Mouse (Mus musculus) kidney, adult 9 months (tissue): ENCODE results near the gene Ebp.
A peak's percentile ranks its signal among the peaks of the same experiment; 100 is the strongest.

Source experiments
- DNase-seq: peaks from one replicate; pipeline ENCODE4 v3.0.0; 2022

The Ebp gene

DNA sequence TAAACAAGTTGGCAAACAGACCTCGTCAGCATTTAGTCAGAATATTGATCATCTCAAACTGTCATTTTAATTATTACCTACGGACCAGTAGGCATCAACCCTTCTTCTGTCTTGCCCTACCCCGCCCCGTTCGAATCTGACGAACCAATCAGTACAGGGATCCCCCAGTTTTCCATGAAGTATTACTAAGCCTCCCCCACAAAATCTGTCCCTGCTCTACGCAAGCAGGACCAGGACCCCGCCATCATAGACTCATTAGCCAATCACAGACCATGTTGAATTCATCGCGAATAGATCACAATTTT is at the start of gene Ebp:
Ebp (minus strand) TSS at position 94 of the 305 bp plus-strand sequence.
- DNase-seq = peak; percentile 20

DNA sequence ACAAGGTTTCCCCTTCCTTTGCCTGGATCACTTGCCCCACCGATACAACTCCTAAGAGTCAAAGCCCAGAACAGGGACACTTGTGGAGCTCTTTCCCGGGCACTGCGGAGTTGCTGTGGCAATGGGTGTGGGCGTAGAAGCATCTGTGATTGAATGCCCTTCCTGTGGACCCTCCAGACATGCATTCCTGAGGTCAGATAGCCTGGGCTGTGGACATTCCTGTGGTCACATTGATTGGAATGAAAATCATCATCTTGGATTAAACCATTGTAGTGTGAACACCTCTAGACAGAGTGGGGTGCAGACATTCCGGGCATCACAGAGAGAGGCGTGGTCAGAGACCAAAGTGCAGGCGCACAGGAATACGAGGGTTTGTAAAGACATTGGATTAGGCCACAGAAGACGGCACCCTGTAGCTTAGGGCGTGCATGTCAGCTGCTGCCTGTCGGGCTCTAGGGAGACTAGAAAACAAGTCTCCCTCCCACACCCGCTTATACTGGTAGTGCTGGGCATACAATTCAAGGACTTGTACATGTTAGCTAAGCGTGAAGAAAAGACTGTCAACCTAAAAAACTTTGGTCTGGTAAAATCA is 45.6 kb upstream of the Ebp start:
- DNase-seq = no peak

DNA sequence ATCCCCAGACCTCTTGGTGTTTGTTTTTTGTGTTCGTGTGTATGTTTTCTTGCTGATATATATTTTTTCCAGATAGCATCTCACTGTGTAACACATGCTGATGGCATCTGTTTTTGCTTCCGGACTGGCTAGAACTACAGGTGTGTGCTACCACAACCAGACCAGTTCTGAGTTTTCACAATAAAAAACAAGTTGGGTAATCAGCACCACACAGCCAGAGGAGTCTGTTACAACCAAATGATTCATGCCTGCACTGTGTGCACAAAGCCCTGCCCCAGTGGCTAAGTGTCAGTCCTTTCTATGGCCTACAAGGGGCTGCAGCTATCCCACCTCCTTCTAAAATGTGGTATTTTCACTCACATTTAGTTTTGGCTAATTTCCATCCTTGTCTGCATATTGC is 43.4 kb upstream of the Ebp start:
- no peak for DNase-seq

DNA sequence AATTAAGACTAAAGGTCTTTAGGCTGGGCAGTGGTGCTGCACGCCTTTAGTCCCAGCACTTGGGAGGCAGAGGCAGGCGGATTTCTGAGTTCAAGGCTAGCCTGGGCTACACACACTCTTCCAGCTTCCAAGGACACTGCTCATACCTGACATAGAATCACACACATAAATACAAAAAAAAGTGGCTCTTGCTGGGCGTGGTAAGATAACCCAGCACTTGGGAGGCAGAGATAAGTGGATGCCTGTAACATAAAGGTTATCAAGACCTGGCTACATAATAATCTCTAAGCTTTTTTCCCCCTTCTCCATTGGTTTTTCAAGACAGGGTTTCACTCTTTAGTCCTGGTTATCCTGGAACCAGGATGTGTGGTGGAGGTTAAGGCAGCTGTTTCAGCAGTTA is 40.3 kb upstream of the Ebp start:
- DNase-seq = no peak

DNA sequence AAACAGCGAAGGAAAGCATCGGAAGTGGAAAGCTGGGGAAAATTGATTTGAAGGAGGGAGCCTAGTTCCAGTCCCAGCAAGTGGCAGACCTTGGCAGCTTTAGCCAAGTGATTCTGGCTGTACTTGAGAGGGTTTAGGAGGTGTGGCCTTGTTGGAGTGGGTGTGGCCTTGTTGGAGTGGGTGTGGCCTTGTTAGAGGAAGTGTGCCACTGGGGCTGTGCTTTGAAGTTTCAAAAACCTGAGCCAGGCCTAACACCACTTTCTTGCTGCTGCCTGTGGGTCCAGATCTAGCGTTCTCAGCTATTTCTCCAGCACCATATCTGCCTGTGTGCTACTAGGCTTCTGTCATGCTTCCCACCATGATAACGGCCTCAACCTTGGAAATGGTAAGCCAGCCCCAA is 37.0 kb upstream of the Ebp start:
- no peak for DNase-seq

DNA sequence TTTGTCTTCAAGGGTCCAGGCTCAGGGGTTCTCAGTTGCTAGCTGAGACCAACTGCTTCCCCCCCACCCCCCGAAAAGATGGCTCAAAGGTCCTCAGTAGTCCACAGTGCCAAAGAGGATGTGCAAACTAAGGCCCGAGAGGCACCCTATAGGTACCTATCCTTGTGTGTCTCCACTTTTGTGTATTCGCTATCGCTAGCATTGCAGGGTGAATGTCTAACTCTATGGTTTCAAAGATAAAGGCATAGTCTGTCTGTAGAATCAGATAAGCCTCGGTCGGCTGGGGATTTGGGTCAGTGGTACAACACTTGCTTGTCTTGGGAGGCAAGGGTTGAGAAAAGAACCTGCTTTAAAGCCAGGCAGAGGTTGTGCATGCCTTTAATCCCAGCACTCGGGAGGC is 30.2 kb upstream of the Ebp start:
- no peak for DNase-seq

DNA sequence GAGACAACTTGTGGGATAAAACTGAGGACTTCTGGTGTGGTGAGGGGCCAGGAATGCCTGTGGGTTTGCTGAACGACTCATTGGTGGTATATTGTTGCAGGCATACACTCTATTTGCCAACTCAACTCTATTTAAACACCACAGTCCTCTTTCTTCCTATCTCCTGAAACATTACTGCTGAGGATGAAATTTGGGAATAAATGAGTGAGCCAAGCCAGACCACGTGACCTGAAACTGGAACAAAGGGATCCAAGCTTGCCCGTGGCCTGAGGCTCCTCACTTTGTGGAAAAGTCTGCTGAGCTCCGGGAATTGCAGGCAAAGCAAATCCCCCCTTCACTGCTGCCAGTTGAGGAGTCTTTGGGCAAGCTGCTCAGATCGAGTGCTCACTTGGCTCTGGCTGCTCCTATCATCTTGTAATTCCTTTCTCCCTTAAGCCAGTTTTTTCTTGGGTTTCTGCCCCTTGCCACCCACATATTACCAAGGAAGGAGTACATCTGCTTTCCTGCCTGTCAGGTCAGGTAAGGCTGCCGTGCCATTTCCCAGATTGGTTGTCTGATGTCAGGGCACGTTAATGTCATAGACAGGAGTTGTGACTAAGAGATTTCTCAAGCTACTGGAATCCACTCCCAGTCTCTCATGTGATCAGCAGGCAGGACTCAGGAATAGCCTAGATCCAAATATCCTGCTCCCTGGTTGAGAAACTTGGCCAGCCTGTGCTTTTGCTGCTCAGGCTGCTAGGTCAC is 29.5 kb upstream of the Ebp start:
- no peak for DNase-seq

DNA sequence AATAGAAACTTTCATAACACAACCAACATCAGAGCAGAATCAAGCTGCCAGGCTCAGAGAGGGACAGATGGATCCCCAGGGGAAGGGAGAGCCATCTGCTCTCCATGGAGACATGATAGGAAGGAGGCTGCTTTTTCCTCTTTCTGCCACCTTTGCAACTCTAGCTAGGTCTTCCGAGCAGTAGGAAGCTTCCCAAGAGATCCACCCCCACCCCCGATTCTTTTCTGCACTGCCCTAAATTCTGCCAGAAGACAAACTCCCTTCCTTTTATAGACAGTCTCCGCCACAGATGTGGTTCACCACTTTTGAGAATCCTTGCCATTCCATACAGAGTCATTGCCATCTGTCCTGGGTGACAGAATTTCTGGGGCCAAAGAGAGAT is 29.0 kb upstream of the Ebp start:
- no peak for DNase-seq

DNA sequence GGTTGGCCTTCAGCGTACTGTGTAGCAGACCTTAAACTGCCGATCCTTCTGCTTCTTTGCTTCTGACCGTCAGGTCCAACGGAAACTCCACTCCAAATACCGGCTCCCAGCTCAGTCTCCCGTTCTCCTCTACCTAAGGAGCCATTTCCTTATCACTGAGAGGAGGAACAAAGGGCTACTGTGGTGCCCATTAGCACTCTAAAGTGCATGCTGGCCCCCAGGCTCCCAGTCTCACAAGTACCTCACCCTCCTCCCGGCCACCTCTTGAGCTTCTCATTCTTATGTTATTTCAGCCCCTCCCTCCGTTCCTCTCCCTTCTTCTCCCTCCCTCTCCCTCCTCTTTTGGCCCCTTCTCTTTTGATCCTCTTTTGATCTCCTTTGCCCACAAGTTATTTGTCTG is 26.3 kb upstream of the Ebp start:
- no peak for DNase-seq

DNA sequence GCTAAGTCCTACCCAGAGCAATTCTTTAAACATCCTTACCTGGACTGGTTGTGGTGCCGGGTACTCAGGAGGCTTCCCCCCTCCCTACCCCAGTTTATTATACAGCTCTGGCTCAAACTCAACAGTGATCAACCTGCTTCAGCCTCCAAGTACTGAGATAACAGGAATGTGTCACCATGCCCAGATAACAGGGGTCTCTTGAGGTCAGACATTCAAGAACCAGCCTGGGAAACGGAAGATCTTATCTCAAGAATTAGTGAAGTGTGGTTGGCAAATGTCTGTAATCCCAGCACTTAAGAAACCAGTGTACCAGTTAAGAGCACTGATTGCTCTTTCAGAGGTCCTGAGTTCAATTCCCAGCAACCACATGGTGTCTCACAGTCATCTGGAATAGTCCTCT is 24.8 kb upstream of the Ebp start:
- DNase-seq = no peak

DNA sequence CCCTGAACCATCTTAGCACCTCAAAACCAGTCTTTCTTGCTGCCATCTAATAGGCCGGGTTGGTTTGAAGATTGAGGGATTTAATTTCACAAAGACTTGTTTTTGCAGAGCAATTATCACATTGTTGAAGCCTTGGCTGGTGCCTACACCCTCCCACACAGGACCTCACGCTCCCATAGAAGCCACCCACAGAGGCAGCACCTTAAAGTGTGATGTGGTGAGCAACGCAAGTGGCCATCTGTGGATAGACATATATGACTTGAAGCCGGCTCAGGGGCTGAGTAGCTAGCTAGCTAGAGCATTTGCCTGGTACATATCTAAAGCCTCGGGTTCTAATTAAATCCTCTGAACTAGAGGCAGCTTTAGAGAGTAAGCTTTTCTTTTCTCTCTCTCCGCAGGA is 24.1 kb upstream of the Ebp start:
- no peak for DNase-seq

DNA sequence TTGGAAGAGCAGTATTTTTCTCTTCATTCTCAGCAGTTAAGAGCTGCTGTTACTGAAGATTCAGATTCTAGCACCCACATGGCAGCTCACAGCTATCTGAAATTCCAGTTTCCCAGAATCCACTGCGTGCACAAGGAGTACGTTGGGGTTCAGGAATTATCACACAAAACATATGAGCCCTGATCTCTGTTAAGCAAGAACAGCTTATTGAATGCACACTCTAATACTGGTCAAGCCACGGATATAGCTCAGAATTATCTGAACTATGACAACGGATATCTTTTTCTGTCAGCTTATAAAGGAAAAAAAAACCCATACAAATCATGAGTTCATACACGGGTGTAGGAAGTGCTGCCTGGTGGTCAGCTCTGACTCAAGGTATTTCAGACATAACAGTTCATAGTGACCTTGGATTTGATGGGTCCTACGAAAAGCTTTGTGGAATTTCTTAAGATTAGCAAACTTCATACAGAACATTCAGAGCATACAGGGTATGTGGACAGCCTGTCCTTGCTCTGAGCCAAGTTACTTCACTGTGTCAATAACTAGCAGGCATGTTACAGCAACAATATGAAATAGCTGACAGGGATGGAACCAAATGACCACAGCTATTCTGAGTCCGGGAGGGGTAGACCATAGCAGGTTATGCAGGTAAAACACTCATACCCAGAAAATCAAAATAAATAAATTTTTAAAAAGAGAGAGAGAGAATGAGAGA is 18.3 kb upstream of the Ebp start:
- DNase-seq = no peak

DNA sequence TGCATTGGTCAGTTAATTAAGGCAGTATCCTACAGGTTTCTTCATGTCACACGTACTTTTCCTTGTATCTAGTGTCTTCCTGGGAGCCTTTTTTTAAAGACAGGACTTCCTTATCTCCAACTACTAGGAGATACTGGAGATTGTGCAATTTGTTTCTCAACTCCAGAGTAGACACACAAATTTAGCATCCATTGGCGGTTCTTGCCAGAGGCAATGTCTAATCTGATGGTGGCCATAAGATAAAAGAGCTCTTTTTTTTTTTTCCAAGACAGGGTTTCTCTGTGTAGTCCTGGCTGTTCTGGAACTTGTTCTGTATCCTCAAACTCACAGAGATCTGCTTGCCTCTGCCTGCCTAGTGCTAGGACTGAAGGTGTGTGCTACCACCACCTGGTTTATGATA is 16.4 kb upstream of the Ebp start:
- DNase-seq = no peak

DNA sequence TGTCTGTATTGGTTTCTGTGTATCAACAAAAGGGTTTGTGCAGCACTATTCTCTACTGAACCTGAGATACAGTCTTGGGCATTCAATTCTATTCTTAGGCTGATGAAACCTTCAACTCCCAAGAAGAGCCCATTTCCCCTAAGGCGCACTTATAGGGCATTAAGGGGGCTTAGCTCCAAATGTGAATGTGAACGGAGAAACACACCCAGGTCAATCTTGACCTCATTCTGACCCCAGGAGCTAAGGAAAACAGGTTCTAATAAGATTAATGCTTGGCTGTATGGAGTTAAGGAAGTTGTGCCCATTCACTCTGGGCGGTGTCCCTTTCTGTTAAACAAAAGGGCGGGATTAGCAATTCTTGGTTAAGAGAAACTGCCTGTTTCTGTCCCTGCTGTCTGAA is 13.9 kb upstream of the Ebp start:
- DNase-seq = no peak

DNA sequence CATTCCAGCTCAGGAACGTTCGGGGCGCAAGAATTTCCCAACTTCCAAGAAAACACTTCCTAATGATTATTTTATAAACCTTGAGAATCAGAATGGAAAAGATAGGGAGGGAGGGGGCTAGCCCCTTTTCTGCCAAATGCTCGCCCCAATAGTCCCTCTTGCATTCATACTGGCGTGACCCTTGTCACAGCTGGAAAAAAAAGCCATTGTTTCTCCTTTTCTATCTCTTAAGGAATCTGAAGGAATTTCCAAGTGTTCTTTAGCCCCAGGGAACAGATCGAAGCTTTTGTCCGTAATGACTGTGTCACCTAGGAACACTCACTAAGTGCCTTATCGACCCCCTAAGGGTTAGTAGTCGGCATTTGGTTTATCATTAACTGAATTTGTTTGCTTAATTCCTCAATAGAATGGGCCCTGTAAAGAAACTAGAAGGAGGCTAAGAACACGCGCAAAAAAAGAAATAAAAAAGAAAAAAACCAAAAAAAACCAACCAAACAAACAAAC is 13.4 kb upstream of the Ebp start:
- no peak for DNase-seq

DNA sequence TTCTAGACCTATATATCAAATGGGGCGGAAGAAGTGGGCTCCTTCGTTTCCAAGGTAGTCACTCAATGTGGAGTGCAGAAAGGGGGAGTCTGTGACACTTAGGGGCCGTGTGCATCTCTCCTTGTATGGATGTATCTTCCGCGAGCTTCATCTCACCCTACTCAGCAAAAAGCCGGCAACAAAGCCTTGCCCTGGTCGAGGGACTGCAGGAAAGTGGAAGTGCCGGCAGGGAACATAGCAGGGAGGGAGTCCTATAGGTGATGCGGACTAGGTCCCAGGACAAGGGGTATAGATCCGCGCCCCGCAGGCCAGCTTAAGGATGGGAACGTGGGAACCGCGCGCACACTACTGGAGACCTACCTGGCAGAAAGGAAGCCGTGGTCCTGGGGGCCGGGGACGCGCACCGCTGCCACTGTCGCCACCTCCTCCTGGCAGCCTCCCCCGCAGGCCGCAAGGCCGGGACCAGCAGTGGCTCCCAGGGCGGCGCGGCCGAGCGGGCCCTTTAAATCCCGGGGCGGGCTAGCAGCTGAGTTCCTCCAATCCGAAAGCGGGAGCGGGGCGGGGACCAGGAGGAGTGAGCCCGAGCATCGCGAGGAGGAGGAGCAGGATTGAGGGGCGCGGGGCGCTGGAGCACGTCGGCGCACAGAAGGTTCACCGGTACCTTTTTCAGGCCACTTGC is 12.8 kb upstream of the Ebp start, which contains the start of gene Porcn:
Porcn (minus strand) TSS at position 511 of the 679 bp plus-strand sequence.
- peak; percentile 76 for DNase-seq

DNA sequence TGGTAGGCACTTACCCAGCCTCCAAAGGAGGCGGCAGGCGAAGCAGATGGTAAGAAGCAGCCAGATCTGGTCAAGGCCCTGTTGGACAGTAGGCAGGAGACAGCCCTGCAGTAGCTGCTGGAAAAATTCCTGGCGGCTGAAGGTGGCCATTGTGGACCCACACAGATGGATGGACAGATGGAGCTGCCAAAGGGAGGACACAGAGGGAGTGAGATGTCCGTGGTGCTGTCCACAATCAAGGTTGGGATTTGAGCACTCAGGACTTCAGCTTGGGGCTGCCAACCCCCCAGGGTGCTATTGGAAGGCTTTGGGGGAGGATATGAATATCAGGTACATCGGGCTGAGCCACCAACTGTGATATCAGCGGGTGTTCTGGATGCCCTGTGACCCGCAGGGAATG is 12.2 kb upstream of the Ebp start:
- no peak for DNase-seq

DNA sequence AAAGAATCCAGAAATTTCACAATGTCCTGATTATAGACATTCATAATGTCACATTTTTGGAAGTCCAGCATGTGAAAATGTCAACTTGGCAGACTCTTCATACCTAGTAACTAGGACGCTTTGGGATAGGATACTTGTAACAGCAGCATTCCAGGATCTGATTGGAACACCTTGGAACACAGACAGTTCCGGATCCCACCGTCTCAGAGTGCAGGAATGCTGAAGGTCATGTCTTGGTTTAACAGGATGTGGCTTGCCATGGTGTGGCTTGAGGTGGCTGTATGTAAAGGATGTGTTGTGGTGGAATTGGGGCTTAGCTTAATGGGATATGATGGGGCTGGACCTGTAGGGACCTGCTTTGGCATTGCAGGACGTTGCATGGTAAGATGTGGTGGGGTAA is 11.8 kb upstream of the Ebp start:
- no peak for DNase-seq

DNA sequence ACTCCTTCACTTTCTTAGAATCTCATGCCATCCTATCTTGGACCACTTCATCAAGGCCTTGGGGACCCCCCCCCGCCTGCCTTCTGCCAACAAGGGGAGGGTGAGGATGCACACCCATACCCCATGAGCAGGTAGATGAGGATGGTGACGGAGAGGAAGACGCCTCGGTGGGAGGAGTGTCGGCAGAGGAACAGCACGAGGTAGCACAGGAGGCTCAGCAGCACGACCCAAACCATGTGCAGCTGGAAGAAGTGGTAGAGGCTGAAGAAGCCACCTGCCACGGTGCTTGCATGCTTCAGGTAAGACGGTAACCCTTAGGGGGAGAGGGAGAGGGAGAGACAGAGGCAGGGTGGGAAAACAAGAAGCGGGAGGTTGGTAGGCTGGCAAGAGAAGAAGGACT is 10.8 kb upstream of the Ebp start:
- DNase-seq = no peak

DNA sequence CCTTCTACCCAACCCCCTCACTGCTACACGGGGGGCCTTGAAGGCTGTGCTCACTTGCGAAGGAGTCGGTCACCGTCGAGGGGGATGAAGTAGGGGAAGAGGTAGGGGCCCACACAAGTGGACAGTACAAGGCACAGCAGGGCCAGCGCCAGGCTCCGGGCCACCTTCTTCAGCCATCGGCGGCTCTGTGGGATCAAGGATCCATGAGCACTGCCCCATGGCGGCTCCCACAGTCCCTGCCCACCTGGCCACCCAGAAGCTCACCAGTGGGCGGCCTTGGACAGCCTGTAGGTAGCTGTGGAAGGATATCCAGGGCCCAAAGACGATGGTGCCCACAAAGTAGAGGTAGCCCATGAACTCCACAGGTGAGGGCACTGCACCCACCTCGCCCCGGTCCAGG is 9.8 kb upstream of the Ebp start:
- no peak for DNase-seq

DNA sequence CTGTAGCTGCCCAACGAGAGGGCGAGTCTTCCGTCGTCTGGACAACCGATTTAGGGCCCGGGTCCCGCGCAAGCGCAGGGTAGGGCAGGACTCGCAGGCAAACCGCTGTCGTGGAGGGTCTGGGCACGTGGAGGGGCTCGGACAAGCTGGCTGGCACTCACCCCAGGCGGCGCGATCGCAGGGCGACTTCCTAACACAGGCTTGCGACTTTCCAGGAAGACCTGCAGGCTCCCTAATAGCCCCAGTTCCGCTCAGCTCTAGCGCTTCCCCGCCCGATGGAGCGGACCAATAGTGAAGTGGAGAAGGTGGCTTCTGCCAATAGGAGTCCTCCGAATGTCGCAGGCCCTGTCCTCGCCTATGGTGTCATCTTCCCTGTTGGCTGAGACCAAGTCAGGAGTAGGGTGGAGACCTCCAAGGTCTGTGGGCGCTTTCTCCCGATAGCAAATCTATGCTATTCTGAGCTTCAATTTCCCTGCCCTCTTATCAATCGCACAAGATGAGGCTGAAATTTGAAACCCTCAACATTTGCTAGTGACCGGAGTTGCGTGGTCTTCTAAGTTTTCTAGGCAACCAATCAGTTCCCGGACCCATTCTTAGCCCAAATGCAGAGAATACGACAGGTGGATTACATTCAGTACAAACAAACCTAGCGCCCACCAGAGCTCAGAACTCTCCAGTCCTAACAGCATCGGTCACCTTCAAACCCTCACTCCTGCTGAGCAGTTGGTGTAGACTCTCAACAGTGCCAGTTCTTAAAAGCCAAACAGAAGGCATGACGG is 483 bp downstream of the Ebp start:
- peak; percentile 85 for DNase-seq

DNA sequence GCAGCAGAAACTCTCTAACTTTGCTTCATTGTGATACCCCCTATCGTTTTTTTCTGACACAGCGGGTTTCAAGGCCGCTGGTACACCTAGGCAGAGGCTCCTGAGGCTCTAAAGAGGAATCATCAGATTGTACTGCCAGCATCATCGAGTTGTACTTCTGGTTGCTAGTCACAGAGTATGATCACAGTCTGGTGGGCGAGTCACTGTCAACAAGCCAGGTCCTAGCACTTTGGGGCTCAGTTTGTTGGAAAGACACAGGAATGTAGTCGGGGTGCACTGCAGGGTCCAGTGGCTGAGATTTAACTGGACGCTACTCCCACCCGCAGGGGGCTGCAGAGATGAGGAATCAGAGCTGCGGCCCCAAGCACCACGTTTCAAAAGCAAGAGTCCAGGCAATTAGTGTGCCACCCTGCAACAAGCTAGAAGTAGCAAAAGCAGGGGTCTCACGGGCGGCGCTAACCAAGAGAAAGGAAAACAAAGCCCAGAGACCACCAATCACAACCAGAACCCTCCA is 1.1 kb downstream of the Ebp start:
- DNase-seq = peak; percentile 9
